Mouse (Mus musculus): ENCODE measurements around the gene Rab4b. TPM values are rescaled to one million over a fixed set of nuclear protein-coding genes. Genes with fewer than 3 reads are reported as not detected.

The Rab4b gene
- polyA plus RNA-seq, 1 experiment, result 46.6 TPM

DNA sequence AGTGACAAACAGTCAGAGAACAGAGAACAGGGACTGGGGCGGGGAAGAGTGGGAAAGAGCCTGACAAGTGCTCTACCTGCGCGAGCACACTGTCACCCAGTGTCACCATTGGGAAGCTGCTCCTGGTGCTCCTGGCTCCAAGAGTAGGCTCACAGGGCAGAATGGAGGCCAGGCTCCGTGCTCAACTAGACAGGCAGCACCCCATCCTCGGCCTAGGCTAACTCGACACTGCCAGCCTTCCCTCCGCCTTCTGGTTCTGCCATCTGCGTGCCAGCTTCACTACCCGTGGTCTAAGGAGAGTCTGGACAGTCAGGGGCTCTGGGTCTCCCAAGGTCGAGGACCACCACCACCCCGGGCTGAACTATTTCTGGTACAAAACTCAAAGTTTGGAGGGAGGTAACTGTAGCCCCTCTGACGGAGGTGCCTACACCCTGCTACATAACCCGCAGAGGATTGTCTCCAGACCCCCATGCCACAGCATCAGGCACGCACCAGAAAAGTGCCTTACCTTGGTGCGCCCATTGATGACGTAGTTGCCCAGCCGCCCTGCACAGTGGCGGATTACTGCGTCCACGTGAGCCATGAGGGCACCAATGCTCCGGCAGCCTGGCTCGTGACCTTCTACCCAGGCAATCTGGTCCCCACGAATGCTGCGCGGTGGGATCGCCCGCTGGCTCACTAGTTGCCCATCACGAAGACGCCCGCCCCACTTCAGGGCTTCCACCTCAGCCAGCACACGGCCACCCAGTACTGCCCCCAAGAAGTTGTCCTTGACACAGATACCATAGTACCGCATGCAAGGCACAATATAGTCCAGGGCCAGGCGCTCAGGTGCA is 14.4 kb downstream of the Rab4b start:
- no peaks in the 10 kb centered on the region for H3K36me3 ChIP-seq (ENCODE audit: control insufficient read depth, insufficient read depth)

DNA sequence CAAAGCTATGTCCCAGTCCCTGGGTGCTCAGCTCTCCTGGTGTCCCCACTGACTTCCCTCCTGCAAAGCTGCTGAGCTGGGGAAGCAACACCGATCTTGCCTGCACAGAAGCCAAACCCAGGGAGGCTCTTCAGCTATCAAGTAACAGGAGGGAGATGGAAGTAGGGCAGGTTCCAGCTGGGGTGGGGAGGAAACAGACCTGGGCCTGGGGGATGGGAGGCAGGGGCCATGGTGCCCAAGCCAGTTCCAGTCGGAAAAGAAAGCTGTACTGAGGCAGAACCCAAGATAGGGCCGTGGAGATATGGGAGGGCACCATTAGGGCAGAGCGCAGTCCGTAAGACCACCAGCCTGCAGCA is 15.3 kb downstream of the Rab4b start:
- H3K27me3 ChIP-seq (ENCODE audit: control insufficient read depth, insufficient read depth, insufficient read length), result no peaks in the 10 kb centered on the region
- H3K79me3 ChIP-seq (ENCODE audit: low read depth), result peaks cover 7% of the 10 kb centered on the region
- peaks cover 5% of the 10 kb centered on the region for H3K36me3 ChIP-seq (ENCODE audit: control insufficient read depth, insufficient read depth)
- TF ChIP-seq CTCF (IDR thresholded peaks at IDR 0.05; ENCODE audit: control insufficient read depth, insufficient read depth, insufficient read length), result no peak
- no peak for TF ChIP-seq CEBPB (IDR thresholded peaks at IDR 0.05; ENCODE audit: low read depth)
- TF ChIP-seq MYOG (IDR thresholded peaks at IDR 0.05; ENCODE audit: control insufficient read depth, extremely low read depth, insufficient read length), result no peak
- peaks cover 55% of the 10 kb centered on the region for H3K79me2 ChIP-seq (ENCODE audit: control insufficient read depth, insufficient read depth)
- no peak overlapping the region for H3ac ChIP-seq (ENCODE audit: control insufficient read depth, insufficient read length, low read depth)
- no peak overlapping the region for H3K4me3 ChIP-seq (ENCODE audit: insufficient read depth, poor library complexity, severe bottlenecking)

More for the DNA sequence above, 14.4 kb downstream of the Rab4b start:
- H3K79me3 ChIP-seq (ENCODE audit: low read depth), result peaks cover 7% of the 10 kb centered on the region
- H3K79me2 ChIP-seq (ENCODE audit: control insufficient read depth, insufficient read depth), result peaks cover 55% of the 10 kb centered on the region
- no peak for TF ChIP-seq FOSL1 (IDR thresholded peaks at IDR 0.05; ENCODE audit: insufficient read depth, low read length, poor library complexity, severe bottlenecking)
- no peak for TF ChIP-seq USF1 (IDR thresholded peaks at IDR 0.05; ENCODE audit: low read depth)
- no peak for TF ChIP-seq MAX (IDR thresholded peaks at IDR 0.05)
- no peak for TF ChIP-seq MYOD1 (IDR thresholded peaks at IDR 0.05; ENCODE audit: control insufficient read depth, insufficient read length, low read depth)
- no peak for TF ChIP-seq CEBPB (IDR thresholded peaks at IDR 0.05; ENCODE audit: low read depth)
- no peak for TF ChIP-seq MYOG (IDR thresholded peaks at IDR 0.05; ENCODE audit: control insufficient read depth, extremely low read depth, insufficient read length)
- TF ChIP-seq CTCF (IDR thresholded peaks at IDR 0.05; ENCODE audit: control insufficient read depth, insufficient read depth, insufficient read length), result no peak
- H3K4me3 ChIP-seq (ENCODE audit: insufficient read depth, poor library complexity, severe bottlenecking), result no peak overlapping the region
- no peaks in the 10 kb centered on the region for H3K27me3 ChIP-seq (ENCODE audit: control insufficient read depth, insufficient read depth, insufficient read length)
- no peak overlapping the region for H3ac ChIP-seq (ENCODE audit: control insufficient read depth, insufficient read length, low read depth)

DNA sequence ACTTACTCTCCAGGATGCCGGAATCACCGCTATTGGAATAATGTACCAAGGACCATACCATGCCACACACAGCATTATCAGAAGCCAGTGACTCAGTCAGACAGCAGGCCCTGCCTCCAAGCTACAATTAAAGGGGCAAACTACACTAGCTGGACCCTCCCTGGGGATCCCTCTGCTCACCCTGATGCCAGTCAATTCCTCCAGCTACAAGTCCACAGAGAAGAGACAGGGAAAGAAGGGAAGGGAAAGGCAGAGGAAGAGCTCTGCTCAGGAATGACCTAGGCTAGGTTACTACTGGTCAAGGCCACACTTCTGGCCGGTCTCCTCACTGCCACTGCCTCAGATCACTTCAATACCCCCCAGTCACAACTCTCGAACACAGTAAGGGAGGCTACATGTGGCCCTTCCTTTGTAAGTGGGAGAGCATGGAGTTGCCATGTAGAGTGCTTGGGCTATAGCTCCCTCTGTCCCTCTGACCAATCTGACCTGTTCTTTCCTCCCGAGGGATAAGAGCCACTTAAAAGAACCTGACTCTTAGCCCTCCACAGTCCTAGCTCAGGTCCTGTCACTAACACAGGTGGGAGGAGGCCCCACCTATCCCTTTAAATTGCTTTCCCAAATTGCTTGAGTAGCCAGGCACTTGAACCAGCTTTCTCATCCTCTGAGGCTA is 15.8 kb downstream of the Rab4b start:
- Histone ChIP-seq H3K27me3 (ENCODE audit: control insufficient read depth, insufficient read depth, insufficient read length) (no peaks in the 10 kb centered on the region), H3K79me2 (ENCODE audit: control insufficient read depth, insufficient read depth) (peaks cover 55% of the 10 kb centered on the region), H3K36me3 (ENCODE audit: control insufficient read depth, insufficient read depth) (peaks cover 10% of the 10 kb centered on the region), H3K79me3 (ENCODE audit: low read depth) (peaks cover 7% of the 10 kb centered on the region), H3ac (ENCODE audit: control insufficient read depth, insufficient read length, low read depth) (no peak overlapping the region), H3K4me3 (ENCODE audit: insufficient read depth, poor library complexity, severe bottlenecking) (no peak overlapping the region)
- no peak for TF ChIP-seq MYOG (IDR thresholded peaks at IDR 0.05; ENCODE audit: control insufficient read depth, extremely low read depth, insufficient read length)
- TF ChIP-seq MAX (IDR thresholded peaks at IDR 0.05), result no peak
- no peak for TF ChIP-seq USF1 (IDR thresholded peaks at IDR 0.05; ENCODE audit: low read depth)
- no peak for TF ChIP-seq FOSL1 (IDR thresholded peaks at IDR 0.05; ENCODE audit: insufficient read depth, low read length, poor library complexity, severe bottlenecking)
- TF ChIP-seq CEBPB (IDR thresholded peaks at IDR 0.05; ENCODE audit: low read depth), result no peak
- no peak for TF ChIP-seq MYOD1 (IDR thresholded peaks at IDR 0.05; ENCODE audit: control insufficient read depth, insufficient read length, low read depth)
- no peak for TF ChIP-seq CTCF (IDR thresholded peaks at IDR 0.05; ENCODE audit: control insufficient read depth, insufficient read depth, insufficient read length)

DNA sequence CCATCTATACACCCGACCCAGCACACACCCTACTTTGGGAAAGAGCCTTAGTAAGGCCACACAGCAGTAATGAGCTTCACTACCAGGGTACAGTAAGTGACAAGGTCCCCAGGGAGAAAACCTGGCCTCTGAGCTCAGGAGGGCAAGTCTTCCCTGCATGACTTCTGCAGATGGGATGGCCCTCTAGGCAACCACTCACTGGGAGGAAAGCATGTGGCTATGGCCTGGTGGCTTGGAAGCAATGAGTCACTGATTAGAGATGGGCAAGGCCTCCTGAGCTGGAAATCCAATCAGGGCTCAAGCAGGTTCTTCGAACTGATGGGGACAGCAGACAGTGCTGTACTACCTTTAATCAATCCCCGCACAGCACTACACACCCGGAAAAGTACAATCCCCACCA is 17.0 kb downstream of the Rab4b start:
- peaks cover 55% of the 10 kb centered on the region for H3K79me2 ChIP-seq (ENCODE audit: control insufficient read depth, insufficient read depth)
- peaks cover 10% of the 10 kb centered on the region for H3K36me3 ChIP-seq (ENCODE audit: control insufficient read depth, insufficient read depth)
- H3ac ChIP-seq (ENCODE audit: control insufficient read depth, insufficient read length, low read depth), result no peak overlapping the region
- peaks cover 7% of the 10 kb centered on the region for H3K79me3 ChIP-seq (ENCODE audit: low read depth)
- H3K4me3 ChIP-seq (ENCODE audit: insufficient read depth, poor library complexity, severe bottlenecking), result no peak overlapping the region
- H3K27me3 ChIP-seq (ENCODE audit: control insufficient read depth, insufficient read depth, insufficient read length), result no peaks in the 10 kb centered on the region
- TF ChIP-seq FOSL1 (IDR thresholded peaks at IDR 0.05; ENCODE audit: insufficient read depth, low read length, poor library complexity, severe bottlenecking), result no peak
- TF ChIP-seq MYOG (IDR thresholded peaks at IDR 0.05; ENCODE audit: control insufficient read depth, extremely low read depth, insufficient read length), result no peak
- no peak for TF ChIP-seq MYOD1 (IDR thresholded peaks at IDR 0.05; ENCODE audit: control insufficient read depth, insufficient read length, low read depth)
- TF ChIP-seq USF1 (IDR thresholded peaks at IDR 0.05; ENCODE audit: low read depth), result no peak
- TF ChIP-seq CTCF (IDR thresholded peaks at IDR 0.05; ENCODE audit: control insufficient read depth, insufficient read depth, insufficient read length), result no peak
- TF ChIP-seq CEBPB (IDR thresholded peaks at IDR 0.05; ENCODE audit: low read depth), result no peak
- no peak for TF ChIP-seq MAX (IDR thresholded peaks at IDR 0.05)

DNA sequence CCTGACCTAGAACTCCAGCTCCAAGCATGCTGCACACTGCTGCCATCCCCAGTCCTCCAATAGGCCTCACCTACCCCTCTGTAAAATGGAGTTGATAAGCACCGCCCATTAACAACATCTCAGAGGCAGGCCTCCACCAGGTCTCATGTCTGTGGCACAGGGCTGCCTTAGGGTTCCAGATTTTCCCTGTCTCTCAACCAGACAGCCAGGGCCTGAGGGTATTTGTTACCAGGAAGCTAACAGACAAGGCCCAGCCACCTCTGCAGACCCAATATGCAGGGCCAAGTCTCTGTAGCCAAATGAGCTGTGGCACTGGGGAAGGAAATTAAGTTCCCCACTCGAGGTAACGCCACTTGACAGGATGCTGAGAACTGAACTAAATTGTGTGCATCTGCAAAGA is 17.8 kb downstream of the Rab4b start:
- peaks cover 7% of the 10 kb centered on the region for H3K79me3 ChIP-seq (ENCODE audit: low read depth)
- peaks cover 10% of the 10 kb centered on the region for H3K36me3 ChIP-seq (ENCODE audit: control insufficient read depth, insufficient read depth)

More for the DNA sequence above, 17.8 kb downstream of the Rab4b start:
- no peaks in the 10 kb centered on the region for H3K27me3 ChIP-seq (ENCODE audit: control insufficient read depth, insufficient read depth, insufficient read length)
- H3ac ChIP-seq (ENCODE audit: control insufficient read depth, insufficient read length, low read depth), result no peak overlapping the region
- TF ChIP-seq MAX (IDR thresholded peaks at IDR 0.05) (no peak), FOSL1 (IDR thresholded peaks at IDR 0.05; ENCODE audit: insufficient read depth, low read length, poor library complexity, severe bottlenecking) (no peak), USF1 (IDR thresholded peaks at IDR 0.05; ENCODE audit: low read depth) (no peak), MYOG (IDR thresholded peaks at IDR 0.05; ENCODE audit: control insufficient read depth, extremely low read depth, insufficient read length) (no peak)
- peaks cover 52% of the 10 kb centered on the region for H3K79me2 ChIP-seq (ENCODE audit: control insufficient read depth, insufficient read depth)
- no peak overlapping the region for H3K4me3 ChIP-seq (ENCODE audit: insufficient read depth, poor library complexity, severe bottlenecking)
